Mouse (Mus musculus): ENCODE measurements around the gene Psmd1. TPM values are rescaled to one million over a fixed set of nuclear protein-coding genes. Genes with fewer than 3 reads are reported as not detected.

The Psmd1 gene
- total and polyA plus RNA-seq, 2 experiments, result 57.3 to 81.6 TPM

DNA sequence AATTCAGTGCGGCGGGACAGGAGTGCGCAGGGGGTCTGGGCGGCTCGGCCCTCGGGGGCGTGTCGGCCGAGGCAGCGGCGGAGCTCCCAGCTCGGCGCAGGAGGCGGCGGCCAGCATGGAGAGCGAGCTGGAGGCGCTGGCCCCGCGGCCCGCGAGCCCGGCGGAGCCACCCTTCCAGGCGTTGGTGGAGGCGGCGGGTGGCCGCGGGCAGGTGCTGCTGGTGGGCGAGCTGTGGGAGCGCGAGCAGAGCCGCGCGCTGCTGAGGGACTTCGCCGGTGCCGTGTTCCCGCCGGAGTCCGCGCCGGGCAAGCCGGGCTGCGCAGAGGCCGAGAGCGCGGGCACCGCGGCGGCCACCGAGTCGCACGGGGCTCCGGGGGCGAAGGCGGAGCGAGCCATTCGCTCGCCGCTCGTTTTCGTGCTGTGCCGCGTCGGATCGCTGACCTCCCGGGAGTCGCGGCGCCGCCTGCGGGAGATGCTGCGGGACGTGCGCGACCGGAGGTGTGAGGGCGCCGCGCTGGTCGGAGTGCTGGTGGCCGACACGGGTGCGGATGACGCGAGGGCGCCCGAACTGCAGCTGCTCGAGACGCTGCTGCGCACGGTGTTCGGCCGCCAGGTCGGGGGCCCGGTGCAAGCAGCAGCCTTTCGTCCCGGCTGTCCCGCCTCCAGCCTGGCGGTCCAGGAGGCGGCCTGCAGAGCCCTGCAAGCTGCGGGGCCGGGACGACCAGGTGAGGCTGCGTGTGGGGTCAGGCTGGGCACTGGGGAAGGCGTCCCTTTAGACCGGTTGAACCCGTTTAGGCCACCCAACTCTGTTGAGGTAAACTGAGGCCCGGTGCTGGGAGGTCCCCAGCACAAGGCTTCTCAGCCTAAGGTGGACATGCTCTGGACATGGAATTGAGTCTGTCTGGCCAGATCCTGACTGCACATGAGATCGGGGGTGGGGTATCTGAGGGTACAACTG is 18.1 kb upstream of the Psmd1 start, which contains the start of gene 2810459M11Rik:
TSS of gene 2810459M11Rik (plus strand) at position 16 of the 958 bp plus-strand sequence.
- Histone ChIP-seq H3K9ac (ENCODE audit: low read depth, low read length) (peak within 1 kb of the TSS; percentile 99), H3K4me3 (ENCODE audit: insufficient read depth, low read depth, low read length) (peak within 1 kb of the TSS; percentile 83), H3K36me3 (ENCODE audit: control insufficient read depth, insufficient read depth, low read length) (peaks cover 9% of the 10 kb centered on the region; the same call in 1 of the 2 replicates), H3K79me2 (ENCODE audit: control insufficient read depth, insufficient read depth, low read length) (peaks cover 22% of the 10 kb centered on the region), H3K4me1 (ENCODE audit: control insufficient read depth, insufficient read depth, low read length) (peaks cover 15% of the 10 kb centered on the region; the same call in 1 of the 2 replicates), H3K27me3 (ENCODE audit: control insufficient read depth, insufficient read depth, low read length) (no peaks in the 10 kb centered on the region), H3K27ac (replicated peaks; ENCODE audit: insufficient read depth, low read depth, low read length) (peak within 1 kb of the TSS; percentile 99)
- WGBS, result under 1% methylated on average over 110 of the region's 110 CpGs
- TF ChIP-seq CTCF (IDR thresholded peaks at IDR 0.05; ENCODE audit: low read depth, low read length), result no peak
- TF ChIP-seq POLR2A (IDR thresholded peaks at IDR 0.05; ENCODE audit: extremely low read depth, insufficient read depth, low read length), result 0 out of 2 replicates have a peak, but pooled peaks have one; percentile 21
- DNase-seq (ENCODE audit: extremely low read depth, low read depth, low spot score), result no peak

GRCm38 (mm10) chr1:86046833-86047563 is 17.2 kb upstream of the Psmd1 start:
- peaks cover 11% of the 10 kb centered on the region; the same call in 1 of the 2 replicates for H3K36me3 ChIP-seq (ENCODE audit: control insufficient read depth, insufficient read depth, low read length)
- peak overlapping the region; percentile 99 for H3K9ac ChIP-seq (ENCODE audit: low read depth, low read length)
- peaks cover 13% of the 10 kb centered on the region; the same call in 1 of the 2 replicates for H3K4me1 ChIP-seq (ENCODE audit: control insufficient read depth, insufficient read depth, low read length)
- no peaks in the 10 kb centered on the region for H3K27me3 ChIP-seq (ENCODE audit: control insufficient read depth, insufficient read depth, low read length)
- WGBS, result 7% methylated on average over 24 of the region's 24 CpGs
- peak overlapping the region; percentile 83 for H3K4me3 ChIP-seq (ENCODE audit: insufficient read depth, low read depth, low read length)
- DNase-seq (ENCODE audit: extremely low read depth, low read depth, low spot score), result peak; percentile 92
- peaks cover 22% of the 10 kb centered on the region for H3K79me2 ChIP-seq (ENCODE audit: control insufficient read depth, insufficient read depth, low read length)
- no peak for TF ChIP-seq CTCF (IDR thresholded peaks at IDR 0.05; ENCODE audit: low read depth, low read length)
- TF ChIP-seq POLR2A (IDR thresholded peaks at IDR 0.05; ENCODE audit: extremely low read depth, insufficient read depth, low read length), result 0 out of 2 replicates have a peak, but pooled peaks have one; percentile 13
- peak overlapping the region; percentile 99 for H3K27ac ChIP-seq (replicated peaks; ENCODE audit: insufficient read depth, low read depth, low read length)

DNA sequence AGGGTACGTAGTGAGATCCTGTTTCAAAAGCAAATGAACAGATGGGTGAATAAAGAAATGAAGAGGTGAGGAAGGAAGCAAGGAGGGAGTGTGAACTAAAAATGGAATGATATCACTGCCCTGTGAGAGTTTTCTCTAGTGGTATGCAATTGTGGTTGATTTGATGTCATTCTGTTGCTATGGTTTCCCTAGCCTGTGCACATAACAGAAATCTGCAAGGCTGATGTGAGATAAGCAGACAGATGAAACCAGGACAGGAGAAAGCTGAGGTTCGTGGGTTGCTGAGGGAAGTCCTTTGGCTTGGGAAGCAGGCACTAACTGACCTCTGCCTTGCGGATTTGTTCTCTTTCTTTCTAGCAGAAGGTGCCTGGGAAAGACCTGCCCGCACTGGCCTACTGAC is 16.0 kb upstream of the Psmd1 start:
- Histone ChIP-seq H3K36me3 (ENCODE audit: control insufficient read depth, insufficient read depth, low read length) (peaks cover 16% of the 10 kb centered on the region), H3K79me2 (ENCODE audit: control insufficient read depth, insufficient read depth, low read length) (peaks cover 17% of the 10 kb centered on the region), H3K9ac (ENCODE audit: low read depth, low read length) (peak overlapping the region; percentile 12; the same call in 1 of the 2 replicates), H3K27ac (replicated peaks; ENCODE audit: insufficient read depth, low read depth, low read length) (peak overlapping the region; percentile 99), H3K4me1 (ENCODE audit: control insufficient read depth, insufficient read depth, low read length) (peaks cover 18% of the 10 kb centered on the region), H3K4me3 (ENCODE audit: insufficient read depth, low read depth, low read length) (no peak overlapping the region), H3K27me3 (ENCODE audit: control insufficient read depth, insufficient read depth, low read length) (no peaks in the 10 kb centered on the region)
- TF ChIP-seq CTCF (IDR thresholded peaks at IDR 0.05; ENCODE audit: low read depth, low read length), result no peak
- TF ChIP-seq POLR2A (IDR thresholded peaks at IDR 0.05; ENCODE audit: extremely low read depth, insufficient read depth, low read length), result no peak
- no peak for DNase-seq (ENCODE audit: extremely low read depth, low read depth, low spot score)
- WGBS, result 45% methylated on average over 4 of the region's 4 CpGs

GRCm38 (mm10) chr1:86048744-86049143 is 15.4 kb upstream of the Psmd1 start:
- TF ChIP-seq POLR2A (IDR thresholded peaks at IDR 0.05; ENCODE audit: extremely low read depth, insufficient read depth, low read length) (no peak), CTCF (IDR thresholded peaks at IDR 0.05; ENCODE audit: low read depth, low read length) (no peak)
- peaks cover 18% of the 10 kb centered on the region for H3K4me1 ChIP-seq (ENCODE audit: control insufficient read depth, insufficient read depth, low read length)
- peak overlapping the region; percentile 99 for H3K27ac ChIP-seq (replicated peaks; ENCODE audit: insufficient read depth, low read depth, low read length)
- H3K79me2 ChIP-seq (ENCODE audit: control insufficient read depth, insufficient read depth, low read length), result peaks cover 17% of the 10 kb centered on the region
- 90% methylated on average over 3 of the region's 3 CpGs for WGBS
- H3K4me3 ChIP-seq (ENCODE audit: insufficient read depth, low read depth, low read length), result no peak overlapping the region
- H3K27me3 ChIP-seq (ENCODE audit: control insufficient read depth, insufficient read depth, low read length), result no peaks in the 10 kb centered on the region
- peaks cover 18% of the 10 kb centered on the region for H3K36me3 ChIP-seq (ENCODE audit: control insufficient read depth, insufficient read depth, low read length)
- no peak overlapping the region for H3K9ac ChIP-seq (ENCODE audit: low read depth, low read length)
- DNase-seq (ENCODE audit: extremely low read depth, low read depth, low spot score), result no peak

GRCm38 (mm10) chr1:86053198-86053921 is 10.8 kb upstream of the Psmd1 start:
- DNase-seq (ENCODE audit: extremely low read depth, low read depth, low spot score), result peak; percentile 88
- peaks cover 37% of the 10 kb centered on the region for H3K4me1 ChIP-seq (ENCODE audit: control insufficient read depth, insufficient read depth, low read length)
- WGBS, result 21% methylated on average over 12 of the region's 12 CpGs
- peaks cover 6% of the 10 kb centered on the region for H3K79me2 ChIP-seq (ENCODE audit: control insufficient read depth, insufficient read depth, low read length)
- peaks cover 28% of the 10 kb centered on the region for H3K36me3 ChIP-seq (ENCODE audit: control insufficient read depth, insufficient read depth, low read length)
- no peaks in the 10 kb centered on the region for H3K27me3 ChIP-seq (ENCODE audit: control insufficient read depth, insufficient read depth, low read length)
- peak overlapping the region; percentile 89 for H3K27ac ChIP-seq (replicated peaks; ENCODE audit: insufficient read depth, low read depth, low read length)
- H3K4me3 ChIP-seq (ENCODE audit: insufficient read depth, low read depth, low read length), result no peak overlapping the region
- TF ChIP-seq CTCF (IDR thresholded peaks at IDR 0.05; ENCODE audit: low read depth, low read length) (no peak), POLR2A (IDR thresholded peaks at IDR 0.05; ENCODE audit: extremely low read depth, insufficient read depth, low read length) (no peak)
- peak overlapping the region; percentile 44 for H3K9ac ChIP-seq (ENCODE audit: low read depth, low read length)
